Mouse (Mus musculus) hindbrain, embryonic 10.5 days (tissue): ENCODE measurements around the gene Gm10153. TPM values are rescaled to one million over a fixed set of nuclear protein-coding genes. Genes with fewer than 3 reads are reported as not detected.
"Not testable (repeated sequence)": the region's sequence is repeated elsewhere in the genome, so short reads cannot be mapped to it uniquely, and the experiment has no call there.

Source experiments
- DNase-seq: peaks from one replicate; pipeline ENCODE4 v3.0.0-alpha.2; 2017; ENCODE audit warnings: low spot score
- H3K27ac ChIP-seq: fragments of 300-500 bp; sonication (generic); 2 replicates; pipeline ENCODE4 v1.5.1; 2016; ENCODE audit warnings: mild to moderate bottlenecking, moderate library complexity
- H3K27me3 ChIP-seq: fragments of 300-500 bp; sonication (generic); 2 replicates; pipeline ENCODE4 v1.6.1; 2016; ENCODE audit warnings: mild to moderate bottlenecking; ENCODE audit not compliant: poor library complexity, insufficient read depth, severe bottlenecking
- H3K36me3 ChIP-seq: fragments of 300-500 bp; sonication (generic); 2 replicates; pipeline ENCODE4 v1.6.1; 2016; ENCODE audit warnings: mild to moderate bottlenecking, moderate library complexity
- H3K4me1 ChIP-seq: fragments of 300-500 bp; sonication (generic); replicated peaks from 2 replicates; pipeline ENCODE4 v1.6.1; 2016; ENCODE audit warnings: mild to moderate bottlenecking
- H3K4me3 ChIP-seq: fragments of 300-500 bp; sonication (generic); 2 replicates; pipeline ENCODE4 v1.5.1; 2016; ENCODE audit warnings: mild to moderate bottlenecking, moderate library complexity
- H3K9me3 ChIP-seq: fragments of 300-500 bp; sonication (generic); 2 replicates; pipeline ENCODE4 v1.6.1; 2016; ENCODE audit warnings: mild to moderate bottlenecking, moderate library complexity
- WGBS: fragments of 180-500 bp; shearing (Covaris S2); methylation state at CpG from one replicate; pipeline ENCODE4 v1.1.7; 2016; 5-methylcytosine and 5-hydroxymethylcytosine counted together
- polyA plus RNA-seq: library from polyadenylated mRNA; unstranded; fragments of >200 nt; fragmentation: Nextera tagmentation; extraction: Ambion mirVana; gene quantifications from 2 replicates; pipeline ENCODE4 v1.2.1, GENCODE M21; 2016

Gene Gm10153
- polyA plus RNA-seq, 1 experiment from 2014 or later = not detected

GRCm38 (mm10) chr7:142169836-142170235, 20.4 kb downstream of the Gm10153 start:
- Histone ChIP-seq H3K4me3 (no peak overlapping the region), H3K9me3 (no peaks in the 10 kb centered on the region), H3K27ac (no peak overlapping the region), H3K4me1 (no peaks in the 10 kb centered on the region), H3K27me3 (no peaks in the 10 kb centered on the region), H3K36me3 (no peaks in the 10 kb centered on the region)
- DNase-seq = no peak
- WGBS = 46% methylated on average over 3 of the region's 3 CpGs

- H3K9me3 ChIP-seq, H3K27me3 ChIP-seq, H3K4me1 ChIP-seq, H3K4me3 ChIP-seq, H3K27ac ChIP-seq, H3K36me3 ChIP-seq, DNase-seq: not testable (repeated sequence)
Observed at GRCm38 (mm10) chr7:142165639-142166038, 24.6 kb downstream of the Gm10153 start, which contains the start of gene Gm4553. Gene Gm4553 (minus strand): TSS chr7:142165739.

- Histone ChIP-seq H3K27ac (no peak overlapping the region), H3K9me3 (no peaks in the 10 kb centered on the region), H3K36me3 (no peaks in the 10 kb centered on the region), H3K4me3 (no peak overlapping the region), H3K4me1 (no peaks in the 10 kb centered on the region), H3K27me3 (no peaks in the 10 kb centered on the region)
- no peak for DNase-seq
- 90% methylated on average over 3 of the region's 3 CpGs for WGBS
Observed at GRCm38 (mm10) chr7:142159366-142159765, 30.8 kb downstream of the Gm10153 start.

GRCm38 (mm10) chr7:142157013-142157412, 33.2 kb downstream of the Gm10153 start, which contains the start of gene Gm29735:
Gene Gm29735 (minus strand): TSS chr7:142157113.
- 49% methylated on average over 2 of the region's 2 CpGs for WGBS
- not testable (repeated sequence) for H3K27me3 ChIP-seq, H3K27ac ChIP-seq, DNase-seq, H3K9me3 ChIP-seq, H3K36me3 ChIP-seq, H3K4me1 ChIP-seq, H3K4me3 ChIP-seq

- no peak overlapping the region for H3K27ac ChIP-seq
- no peaks in the 10 kb centered on the region for H3K9me3 ChIP-seq
- no peaks in the 10 kb centered on the region for H3K4me1 ChIP-seq
- H3K27me3 ChIP-seq = no peaks in the 10 kb centered on the region
- H3K36me3 ChIP-seq = no peaks in the 10 kb centered on the region
- WGBS = 85% methylated on average over 1 of the region's 1 CpGs
- H3K4me3 ChIP-seq = no peak overlapping the region
- no peak for DNase-seq
Observed at GRCm38 (mm10) chr7:142155308-142155707, 34.9 kb downstream of the Gm10153 start.

- Histone ChIP-seq H3K27ac (no peak overlapping the region), H3K27me3 (no peaks in the 10 kb centered on the region), H3K36me3 (no peaks in the 10 kb centered on the region), H3K4me1 (no peaks in the 10 kb centered on the region), H3K9me3 (no peaks in the 10 kb centered on the region), H3K4me3 (no peak overlapping the region)
- 87% methylated on average over 4 of the region's 4 CpGs for WGBS
- no peak for DNase-seq
Observed at GRCm38 (mm10) chr7:142152191-142152590, 38.0 kb downstream of the Gm10153 start.

GRCm38 (mm10) chr7:142148633-142149032, 41.6 kb downstream of the Gm10153 start:
- H3K36me3 ChIP-seq = no peaks in the 10 kb centered on the region
- no peak overlapping the region for H3K27ac ChIP-seq
- H3K9me3 ChIP-seq = no peaks in the 10 kb centered on the region
- no peaks in the 10 kb centered on the region for H3K4me1 ChIP-seq
- H3K27me3 ChIP-seq = no peaks in the 10 kb centered on the region; the same call in 1 of the 2 replicates
- H3K4me3 ChIP-seq = no peak overlapping the region
- no peak for DNase-seq

- Histone ChIP-seq H3K4me3 (no peak overlapping the region), H3K4me1 (no peaks in the 10 kb centered on the region), H3K27me3 (no peaks in the 10 kb centered on the region; the same call in 1 of the 2 replicates), H3K27ac (no peak overlapping the region), H3K9me3 (no peaks in the 10 kb centered on the region), H3K36me3 (no peaks in the 10 kb centered on the region)
- peak; percentile 40 for DNase-seq
- 6% methylated on average over 1 of the region's 1 CpGs for WGBS
Observed at GRCm38 (mm10) chr7:142146033-142146432, 44.2 kb downstream of the Gm10153 start.

- Histone ChIP-seq H3K4me1 (no peaks in the 10 kb centered on the region), H3K9me3 (no peaks in the 10 kb centered on the region), H3K36me3 (no peaks in the 10 kb centered on the region), H3K27ac (no peak overlapping the region), H3K4me3 (no peak overlapping the region), H3K27me3 (no peaks in the 10 kb centered on the region; the same call in 1 of the 2 replicates)
- no peak for DNase-seq
- WGBS = 57% methylated on average over 4 of the region's 4 CpGs
Observed at GRCm38 (mm10) chr7:142145413-142145940, 44.7 kb downstream of the Gm10153 start.

GRCm38 (mm10) chr7:142144507-142144906, 45.7 kb downstream of the Gm10153 start, which contains the start of gene Gm45337:
Gene Gm45337 (minus strand): TSS chr7:142144607.
- Histone ChIP-seq H3K36me3 (no peaks in the 10 kb centered on the region), H3K27ac (no peak within 1 kb of the TSS), H3K4me3 (no peak within 1 kb of the TSS), H3K27me3 (no peaks in the 10 kb centered on the region; the same call in 1 of the 2 replicates), H3K9me3 (no peaks in the 10 kb centered on the region), H3K4me1 (no peaks in the 10 kb centered on the region)
- no peak for DNase-seq
- WGBS = 78% methylated on average over 1 of the region's 1 CpGs

GRCm38 (mm10) chr7:142143506-142144010, 46.6 kb downstream of the Gm10153 start:
- DNase-seq, H3K27ac ChIP-seq, H3K4me3 ChIP-seq, H3K27me3 ChIP-seq, H3K36me3 ChIP-seq, H3K9me3 ChIP-seq, H3K4me1 ChIP-seq: not testable (repeated sequence)
- WGBS = 47% methylated on average over 1 of the region's 1 CpGs

GRCm38 (mm10) chr7:142140696-142141095, 49.5 kb downstream of the Gm10153 start:
- WGBS = 61% methylated on average over 1 of the region's 1 CpGs
- Histone ChIP-seq H3K27ac (no peak overlapping the region), H3K4me3 (no peak overlapping the region), H3K36me3 (no peaks in the 10 kb centered on the region), H3K27me3 (no peaks in the 10 kb centered on the region; the same call in 1 of the 2 replicates), H3K9me3 (no peaks in the 10 kb centered on the region), H3K4me1 (no peaks in the 10 kb centered on the region)
- no peak for DNase-seq
